Mouse (Mus musculus): ENCODE data around the gene Lhfpl2. TPM values are rescaled to one million over a fixed set of nuclear protein-coding genes. Genes with fewer than 3 reads are reported as not detected.

Lhfpl2 gene
- polyA plus RNA-seq, 1 experiment from 2014 or later = 75.2 TPM

- 91% methylated on average over 4 of the region's 4 CpGs for WGBS
- H3K9ac ChIP-seq = no peak overlapping the region
- H3K27me3 ChIP-seq = no peaks in the 10 kb centered on the region
- no peak overlapping the region for H3K4me2 ChIP-seq
- H3K36me3 ChIP-seq = no peaks in the 10 kb centered on the region
- peaks cover 35% of the 10 kb centered on the region for H3K4me1 ChIP-seq
- no peaks in the 10 kb centered on the region for H3K9me3 ChIP-seq
- no peak overlapping the region for H3K4me3 ChIP-seq
- H3K27ac ChIP-seq = no peak overlapping the region
- ATAC-seq (ENCODE audit: insufficient number of reproducible peaks, low FRiP score, low TSS enrichment, low read depth) = no peak
These were observed 73.5 kb downstream of the Lhfpl2 start for GRCm38 (mm10) chr13:94131135-94131534.

DNA sequence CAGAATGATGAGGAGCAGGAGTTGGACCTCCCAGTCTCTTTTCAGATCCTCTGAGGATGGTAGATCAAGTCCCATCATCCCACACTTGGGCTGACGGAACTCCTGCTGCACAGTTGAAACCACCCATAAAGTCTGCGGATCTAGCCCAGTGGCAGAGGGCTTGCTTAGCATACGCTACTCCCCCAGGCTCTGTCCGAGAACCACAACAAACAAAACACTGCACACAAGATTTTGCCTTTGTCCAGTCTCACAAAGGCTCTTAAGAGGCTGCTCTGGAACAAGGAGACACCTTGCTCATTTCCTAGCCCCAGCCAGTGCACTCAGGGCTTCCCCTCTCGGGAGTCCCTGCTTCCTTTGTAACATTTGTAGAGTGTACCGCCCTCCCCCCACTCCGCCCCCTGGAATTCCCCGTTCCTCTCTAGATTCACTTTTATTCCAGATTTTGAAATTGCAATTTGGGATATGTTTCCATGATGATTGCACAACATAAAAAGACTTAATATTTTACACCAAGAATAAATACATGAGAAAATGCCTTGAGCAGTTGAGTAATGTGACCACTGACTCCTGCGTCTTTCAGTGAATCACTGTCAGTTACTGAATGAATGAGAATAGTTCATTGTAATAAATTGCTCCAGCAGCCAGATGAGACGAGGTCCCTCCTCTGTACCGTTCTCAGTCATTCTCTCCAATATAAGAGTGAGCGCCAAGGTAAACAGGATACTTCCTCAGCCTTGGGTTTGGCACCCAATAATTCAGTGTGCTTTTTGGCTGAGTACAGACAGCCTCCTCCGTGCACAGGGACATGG lies 74.8 kb downstream of the Lhfpl2 start:
- Histone ChIP-seq H3K27ac (0 out of 2 replicates have a peak overlapping the region, but pooled peaks have one; percentile 22), H3K4me3 (no peak overlapping the region), H3K27me3 (no peaks in the 10 kb centered on the region), H3K36me3 (no peaks in the 10 kb centered on the region), H3K9ac (no peak overlapping the region), H3K9me3 (no peaks in the 10 kb centered on the region), H3K4me1 (peaks cover 42% of the 10 kb centered on the region), H3K4me2 (no peak overlapping the region)
- 64% methylated on average over 13 of the region's 13 CpGs for WGBS
- no peak for ATAC-seq (ENCODE audit: insufficient number of reproducible peaks, low FRiP score, low TSS enrichment, low read depth)

DNA sequence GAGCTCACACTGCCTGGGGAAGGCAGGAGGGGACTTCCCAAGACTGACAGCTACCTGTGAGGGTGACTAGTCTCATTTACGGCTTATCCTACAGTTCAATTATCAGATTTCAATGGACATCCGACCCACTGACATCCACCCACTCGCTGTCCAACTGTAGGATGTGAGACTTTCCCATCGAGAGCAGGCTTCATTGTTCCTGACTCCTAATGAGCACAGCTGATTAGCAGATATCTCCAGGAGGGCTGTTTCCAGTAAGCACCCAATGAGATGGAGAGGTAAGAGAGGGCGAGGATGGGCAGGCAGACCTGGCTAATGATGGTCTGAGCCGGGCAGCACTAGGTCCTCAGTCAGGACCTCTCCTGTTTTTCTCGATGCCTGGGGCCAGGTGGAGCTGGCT lies 77.0 kb downstream of the Lhfpl2 start:
- Histone ChIP-seq H3K36me3 (no peaks in the 10 kb centered on the region), H3K9ac (no peak overlapping the region), H3K4me1 (peaks cover 51% of the 10 kb centered on the region), H3K4me2 (no peak overlapping the region), H3K27ac (peak overlapping the region; percentile 63), H3K27me3 (no peaks in the 10 kb centered on the region), H3K4me3 (no peak overlapping the region), H3K9me3 (no peaks in the 10 kb centered on the region)
- ATAC-seq (ENCODE audit: insufficient number of reproducible peaks, low FRiP score, low TSS enrichment, low read depth) = no peak
- WGBS = 55% methylated on average over 7 of the region's 7 CpGs

GRCm38 (mm10) chr13:94135180-94135579 lies 77.6 kb downstream of the Lhfpl2 start:
- Histone ChIP-seq H3K27me3 (no peaks in the 10 kb centered on the region), H3K9ac (no peak overlapping the region), H3K36me3 (no peaks in the 10 kb centered on the region), H3K4me3 (no peak overlapping the region), H3K27ac (peak overlapping the region; percentile 63), H3K9me3 (no peaks in the 10 kb centered on the region), H3K4me2 (no peak overlapping the region), H3K4me1 (peaks cover 55% of the 10 kb centered on the region)
- peak; percentile 47; the same call in 1 of the 2 replicates for ATAC-seq (ENCODE audit: insufficient number of reproducible peaks, low FRiP score, low TSS enrichment, low read depth)
- 39% methylated on average over 7 of the region's 7 CpGs for WGBS

- Histone ChIP-seq H3K9me3 (no peaks in the 10 kb centered on the region), H3K4me2 (no peak overlapping the region), H3K27me3 (no peaks in the 10 kb centered on the region), H3K4me3 (no peak overlapping the region), H3K36me3 (no peaks in the 10 kb centered on the region), H3K27ac (peak overlapping the region; percentile 72), H3K4me1 (peaks cover 70% of the 10 kb centered on the region), H3K9ac (no peak overlapping the region)
- no peak for ATAC-seq (ENCODE audit: insufficient number of reproducible peaks, low FRiP score, low TSS enrichment, low read depth)
- WGBS = 36% methylated on average over 14 of the region's 14 CpGs
These were observed 82.3 kb downstream of the Lhfpl2 start for GRCm38 (mm10) chr13:94139713-94140445.

GRCm38 (mm10) chr13:94140446-94140845 lies 82.8 kb downstream of the Lhfpl2 start:
- no peaks in the 10 kb centered on the region for H3K36me3 ChIP-seq
- H3K4me2 ChIP-seq = no peak overlapping the region
- ATAC-seq (ENCODE audit: insufficient number of reproducible peaks, low FRiP score, low TSS enrichment, low read depth) = no peak
- H3K4me3 ChIP-seq = no peak overlapping the region
- H3K27ac ChIP-seq = peak overlapping the region; percentile 72; the same call in 1 of the 2 replicates
- H3K27me3 ChIP-seq = no peaks in the 10 kb centered on the region
- H3K4me1 ChIP-seq = peaks cover 65% of the 10 kb centered on the region
- WGBS = 56% methylated on average over 4 of the region's 4 CpGs
- no peak overlapping the region for H3K9ac ChIP-seq
- no peaks in the 10 kb centered on the region for H3K9me3 ChIP-seq

GRCm38 (mm10) chr13:94143063-94143652 lies 85.6 kb downstream of the Lhfpl2 start:
- Histone ChIP-seq H3K4me3 (no peak overlapping the region), H3K9ac (no peak overlapping the region), H3K36me3 (no peaks in the 10 kb centered on the region), H3K4me2 (no peak overlapping the region), H3K9me3 (no peaks in the 10 kb centered on the region), H3K27me3 (no peaks in the 10 kb centered on the region), H3K27ac (no peak overlapping the region), H3K4me1 (peaks cover 61% of the 10 kb centered on the region)
- no peak for ATAC-seq (ENCODE audit: insufficient number of reproducible peaks, low FRiP score, low TSS enrichment, low read depth)
- 22% methylated on average over 12 of the region's 12 CpGs for WGBS

- 65% methylated on average over 8 of the region's 8 CpGs for WGBS
- H3K4me3 ChIP-seq = no peak overlapping the region
- H3K36me3 ChIP-seq = no peaks in the 10 kb centered on the region
- no peak overlapping the region for H3K27ac ChIP-seq
- ATAC-seq (ENCODE audit: insufficient number of reproducible peaks, low FRiP score, low TSS enrichment, low read depth) = no peak
- peaks cover 55% of the 10 kb centered on the region for H3K4me1 ChIP-seq
- no peak overlapping the region for H3K4me2 ChIP-seq
- H3K9me3 ChIP-seq = no peaks in the 10 kb centered on the region
- H3K9ac ChIP-seq = no peak overlapping the region
- no peaks in the 10 kb centered on the region for H3K27me3 ChIP-seq
These were observed 86.9 kb downstream of the Lhfpl2 start for GRCm38 (mm10) chr13:94144451-94144850.

DNA sequence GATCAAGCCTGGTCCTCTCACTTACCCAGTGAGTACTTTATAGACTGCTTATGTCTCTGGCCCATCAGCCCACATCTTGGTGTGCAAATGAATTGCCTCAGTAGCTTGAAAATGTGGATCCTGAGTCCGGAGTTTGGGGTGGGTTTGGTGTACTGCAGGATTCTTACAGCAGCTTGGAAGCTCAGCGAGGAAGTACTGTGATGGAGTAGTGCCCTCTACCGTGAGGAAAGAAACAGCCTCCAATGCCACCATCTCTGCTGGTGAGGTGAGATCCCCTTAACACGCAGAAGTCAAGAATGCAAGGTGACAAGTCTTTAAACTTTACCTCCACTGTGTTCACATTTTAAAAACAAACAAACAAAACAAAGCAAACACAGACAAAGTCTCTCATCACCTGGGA lies 89.7 kb downstream of the Lhfpl2 start:
- Histone ChIP-seq H3K9me3 (no peaks in the 10 kb centered on the region), H3K4me1 (peaks cover 32% of the 10 kb centered on the region), H3K9ac (no peak overlapping the region), H3K27ac (no peak overlapping the region), H3K4me3 (no peak overlapping the region), H3K4me2 (no peak overlapping the region), H3K27me3 (no peaks in the 10 kb centered on the region), H3K36me3 (no peaks in the 10 kb centered on the region)
- WGBS = 36% methylated on average over 4 of the region's 4 CpGs
- ATAC-seq (ENCODE audit: insufficient number of reproducible peaks, low FRiP score, low TSS enrichment, low read depth) = no peak

DNA sequence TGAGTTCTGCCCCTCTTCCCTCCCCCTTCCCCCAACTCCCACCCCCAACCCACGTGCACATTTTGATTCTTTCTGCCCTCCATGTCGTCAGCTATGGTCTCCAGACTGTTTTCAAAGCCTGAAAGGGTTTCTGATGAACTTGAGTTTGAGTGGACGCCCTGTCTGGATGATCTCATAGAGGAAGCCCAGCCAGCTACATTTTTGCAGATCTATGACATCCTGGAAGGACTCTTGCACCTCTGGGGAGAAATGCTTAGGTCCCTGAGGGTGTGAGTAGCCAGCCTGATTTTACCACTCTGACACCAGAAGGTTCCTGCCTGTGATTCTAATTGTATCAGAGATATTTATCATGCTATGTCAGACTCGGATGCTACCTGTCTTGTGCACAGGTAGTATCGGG lies 91.4 kb downstream of the Lhfpl2 start:
- Histone ChIP-seq H3K4me2 (no peak overlapping the region), H3K36me3 (no peaks in the 10 kb centered on the region), H3K4me3 (no peak overlapping the region), H3K4me1 (peaks cover 16% of the 10 kb centered on the region; the same call in 1 of the 2 replicates), H3K27ac (no peak overlapping the region), H3K9ac (no peak overlapping the region), H3K27me3 (no peaks in the 10 kb centered on the region), H3K9me3 (no peaks in the 10 kb centered on the region)
- ATAC-seq (ENCODE audit: insufficient number of reproducible peaks, low FRiP score, low TSS enrichment, low read depth) = no peak
- 67% methylated on average over 5 of the region's 5 CpGs for WGBS

GRCm38 (mm10) chr13:94149781-94150180 lies 92.2 kb downstream of the Lhfpl2 start:
- ATAC-seq (ENCODE audit: insufficient number of reproducible peaks, low FRiP score, low TSS enrichment, low read depth) = no peak

DNA sequence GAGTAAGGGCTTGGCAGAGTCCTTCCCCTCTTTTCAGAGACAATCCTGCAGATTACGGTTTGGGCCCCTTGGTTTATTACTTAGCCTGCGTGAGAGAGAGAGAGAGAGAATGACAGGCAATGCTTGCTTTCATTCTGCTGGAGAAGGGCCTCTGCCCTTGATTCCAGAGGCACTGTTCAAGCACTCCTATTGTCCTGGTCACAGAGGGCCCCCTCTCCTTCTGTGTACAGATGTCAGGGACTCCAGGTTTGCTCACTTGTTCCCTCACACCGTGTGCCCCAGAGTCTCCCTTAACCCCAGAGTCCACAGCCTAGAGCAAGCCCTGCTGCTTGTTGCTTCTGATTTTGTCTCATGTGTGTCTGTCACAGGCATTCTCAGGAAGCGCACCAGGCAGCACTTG lies 93.7 kb downstream of the Lhfpl2 start:
- Histone ChIP-seq H3K9me3 (no peaks in the 10 kb centered on the region), H3K4me1 (peaks cover 20% of the 10 kb centered on the region; the same call in 1 of the 2 replicates), H3K4me2 (no peak overlapping the region), H3K27me3 (no peaks in the 10 kb centered on the region), H3K4me3 (no peak overlapping the region), H3K27ac (no peak overlapping the region), H3K36me3 (no peaks in the 10 kb centered on the region), H3K9ac (no peak overlapping the region)
- no peak for ATAC-seq (ENCODE audit: insufficient number of reproducible peaks, low FRiP score, low TSS enrichment, low read depth)
- 67% methylated on average over 4 of the region's 4 CpGs for WGBS

More at GRCm38 (mm10) chr13:94149781-94150180, 92.2 kb downstream of the Lhfpl2 start:
- Histone ChIP-seq H3K9me3 (no peaks in the 10 kb centered on the region), H3K4me2 (no peak overlapping the region), H3K36me3 (no peaks in the 10 kb centered on the region), H3K4me3 (no peak overlapping the region), H3K9ac (no peak overlapping the region), H3K4me1 (peaks cover 18% of the 10 kb centered on the region; the same call in 1 of the 2 replicates), H3K27me3 (no peaks in the 10 kb centered on the region), H3K27ac (no peak overlapping the region)
- 85% methylated on average over 8 of the region's 8 CpGs for WGBS
